Comparison of ENCODE assay signal across 10 mouse cellular contexts in genomic region chr9:101249626-101250025, GRCm38 (mm10). TPM values are rescaled to one million over a fixed set of nuclear protein-coding genes. Genes with fewer than 3 reads are reported as not detected.
DNase-seq lines count a peak whose midpoint lies in the region; ATAC-seq and TF ChIP-seq lines count a peak whose summit lies in the region.
"Had no signal": no experiment of that assay in that cellular context is flagged by ENCODE, and none has a peak within 500 bp of the region (broad histone marks: within the 10 kb centered on the region; RNA-seq: fewer than 3 reads in every experiment).

No protein-coding gene starts in this region.

- H3K36me3 ChIP-seq in kidney, adult 2 months (ENCODE audit: control insufficient read depth, insufficient read depth, low read length) = no peaks in the 10 kb centered on the region
- no peaks in the 10 kb centered on the region for H3K36me3 ChIP-seq in hindbrain, postnatal 0 days (ENCODE audit: insufficient read depth, low read length)
- H3K36me3 ChIP-seq in neural tube, embryonic 14.5 days (ENCODE audit: control insufficient read depth, insufficient read depth, low read length) = no peaks in the 10 kb centered on the region

- peak overlapping the region; percentile 87 for H3K27ac ChIP-seq in kidney, adult 2 months (ENCODE audit: insufficient read depth, low read depth, low read length)
- H3K27ac ChIP-seq in cortical plate, adult 2 months (ENCODE audit: insufficient read depth, low read length) = no peak overlapping the region
- H3K27ac ChIP-seq in hindbrain, postnatal 0 days = no peak overlapping the region
- H3K27ac ChIP-seq in neural tube, embryonic 14.5 days (ENCODE audit: low read depth, low read length) = peak overlapping the region; percentile 34; the same call in 1 of the 2 replicates

- DNase-seq in kidney, adult 2 months = no peak
- no peak for DNase-seq in kidney, postnatal 14 days
- no peak for DNase-seq in hindbrain, postnatal 0 days (ENCODE audit: low spot score)
- DNase-seq in B cell, adult 2 months = no peak
- no peak for DNase-seq in retina, postnatal 1 day
- DNase-seq: gastrocnemius, postnatal 10 days had no signal

- H3K9me3 ChIP-seq in hindbrain, postnatal 0 days (ENCODE audit: low read length) = no peaks in the 10 kb centered on the region
- no peaks in the 10 kb centered on the region for H3K9me3 ChIP-seq in neural tube, embryonic 14.5 days (ENCODE audit: control insufficient read depth, low read length)

- no peak for TF ChIP-seq CTCF in kidney, adult 2 months (conservative IDR thresholded peaks at IDR 0.05; ENCODE audit: insufficient read depth, insufficient read length, low read depth, low read length)
- TF ChIP-seq CTCF in cortical plate, adult 2 months (IDR thresholded peaks at IDR 0.05; ENCODE audit: extremely low read depth, insufficient read depth, low read length) = no peak
- TF ChIP-seq CTCF in hindbrain, postnatal 0 days (IDR thresholded peaks at IDR 0.05; ENCODE audit: low read depth) = no peak

- H3K4me3 ChIP-seq in kidney, adult 2 months (ENCODE audit: insufficient read depth, low read depth, low read length) = 0 out of 2 replicates have a peak overlapping the region, but pooled peaks have one; percentile 25
- H3K4me3 ChIP-seq in cortical plate, adult 2 months (ENCODE audit: insufficient read depth, low read length) = peak overlapping the region; percentile 17; the same call in 1 of the 2 replicates
- peak overlapping the region; percentile 89 for H3K4me3 ChIP-seq in hindbrain, postnatal 0 days (ENCODE audit: low read length)
- peak overlapping the region; percentile 85 for H3K4me3 ChIP-seq in neural tube, embryonic 14.5 days (ENCODE audit: low read depth, low read length)

- ATAC-seq in hindbrain, postnatal 0 days = no peak
- no peak for ATAC-seq in neural tube, embryonic 14.5 days (ENCODE audit: low read depth)
- ATAC-seq in erythroblast, adult 5-6 weeks (replicated peaks; ENCODE audit: low FRiP score, poor library complexity, severe bottlenecking) = no peak
- ATAC-seq: Patski had no signal

- H3K4me2 ChIP-seq in hindbrain, postnatal 0 days (ENCODE audit: low read depth, low read length) = peak overlapping the region; percentile 65
- peak overlapping the region; percentile 78 for H3K4me2 ChIP-seq in neural tube, embryonic 14.5 days (ENCODE audit: low read depth, low read length)

- 45% methylated on average over 4 of the region's 4 CpGs for WGBS in kidney, adult 2 months
- WGBS in hindbrain, postnatal 0 days = 59% methylated on average over 4 of the region's 4 CpGs
- 48% methylated on average over 4 of the region's 4 CpGs for WGBS in neural tube, embryonic 14.5 days

- H3K9ac ChIP-seq in hindbrain, postnatal 0 days (replicated peaks; ENCODE audit: low read length) = 0 out of 2 replicates have a peak overlapping the region, but pooled peaks have one; percentile 21
- peak overlapping the region; percentile 32; the same call in 1 of the 2 replicates for H3K9ac ChIP-seq in neural tube, embryonic 14.5 days (replicated peaks; ENCODE audit: low read depth, low read length)

- peaks cover 20% of the 10 kb centered on the region; the same call in 1 of the 2 replicates for H3K4me1 ChIP-seq in kidney, adult 2 months (ENCODE audit: control insufficient read depth, insufficient read depth, low read length)
- peaks cover 7% of the 10 kb centered on the region for H3K4me1 ChIP-seq in cortical plate, adult 2 months (ENCODE audit: control insufficient read depth, insufficient read depth, low read length)
- H3K4me1 ChIP-seq in hindbrain, postnatal 0 days (ENCODE audit: insufficient read depth, low read length) = peaks cover 15% of the 10 kb centered on the region
- H3K4me1 ChIP-seq in neural tube, embryonic 14.5 days (ENCODE audit: control insufficient read depth, insufficient read depth, low read length) = peaks cover 14% of the 10 kb centered on the region

- no peaks in the 10 kb centered on the region for H3K27me3 ChIP-seq in kidney, adult 2 months (replicated peaks; ENCODE audit: control insufficient read depth, insufficient read depth, low read length)
- H3K27me3 ChIP-seq in hindbrain, postnatal 0 days (ENCODE audit: insufficient read depth, low read length) = no peaks in the 10 kb centered on the region
- no peaks in the 10 kb centered on the region for H3K27me3 ChIP-seq in neural tube, embryonic 14.5 days (ENCODE audit: control insufficient read depth, insufficient read depth, low read length)
- H3K27me3 ChIP-seq: Patski had no signal

- TF ChIP-seq POLR2A in kidney, adult 2 months (IDR thresholded peaks at IDR 0.05; ENCODE audit: low read depth, low read length) = no peak
- TF ChIP-seq POLR2A in cortical plate, adult 2 months (IDR thresholded peaks at IDR 0.05; ENCODE audit: extremely low read depth, insufficient read depth, low read length) = no peak

RNA-seq across cellular contexts. Expression of gene Ppp2r3a, which starts 2.0 kb away (rescaled TPM):
- polyA plus RNA-seq in kidney, adult 2 months (2012; rRNA removed) = 13.9 and 17.6 TPM in 2 replicates
- 18.8 and 19.5 TPM in 2 replicates for polyA plus RNA-seq in cortical plate, adult 2 months (2012; rRNA removed)
- 28.0 and 28.5 TPM in 2 replicates for total RNA-seq in hindbrain, postnatal 0 days (2014; rRNA removed)
- polyA plus RNA-seq in hindbrain, postnatal 0 days (2015; fragmentation: Nextera tagmentation; extraction: Ambion mirVana) = 16.3 and 17.1 TPM in 2 replicates
- 39.1 and 40.2 TPM in 2 replicates for polyA plus RNA-seq in neural tube, embryonic 14.5 days (2014; fragmentation: Nextera tagmentation; extraction: Ambion mirVana)
- 0.58 and 2.5 TPM in 2 replicates for total RNA-seq in erythroblast, adult 5-6 weeks (2015; ENCODE audit: low replicate concordance)
- 0.09 and 0.98 TPM in 2 replicates for total RNA-seq in erythroblast, adult 5-6 weeks (2017; ENCODE audit: low replicate concordance)

Comparison
In these comparisons a context has a peak if more than half of its experiments do, and no peak if none do; other contexts are left out.
1. H3K27ac ChIP-seq: peak in kidney, adult 2 months (single experiment) and neural tube, embryonic 14.5 days (single experiment); none in cortical plate, adult 2 months (single experiment) and hindbrain, postnatal 0 days (single experiment).
2. H3K4me3 ChIP-seq: peak in every context shown above with its lines; median percentile 89 in hindbrain, postnatal 0 days; 85 in neural tube, embryonic 14.5 days; 25 in kidney, adult 2 months; 17 in cortical plate, adult 2 months.